Mouse (Mus musculus): Measurements from ENCODE around the gene Ddx41. TPM values are rescaled to one million over a fixed set of nuclear protein-coding genes. Genes with fewer than 3 reads are reported as not detected.

Ddx41 gene
- polyA plus RNA-seq, 1 experiment: 52.0 TPM

- Histone ChIP-seq H3K4me3 (ENCODE audit: control insufficient read depth, low read depth, low read length) (no peak overlapping the region), H3K4me1 (ENCODE audit: control insufficient read depth, insufficient read depth, low read length) (peaks cover 11% of the 10 kb centered on the region), H3K27me3 (ENCODE audit: control insufficient read depth, insufficient read depth, low read length) (no peaks in the 10 kb centered on the region), H3K27ac (ENCODE audit: control insufficient read depth, insufficient read depth, low read depth, low read length) (no peak overlapping the region), H3K36me3 (ENCODE audit: control insufficient read depth, insufficient read depth, low read length) (no peaks in the 10 kb centered on the region)
- no peak for TF ChIP-seq POLR2A (IDR thresholded peaks at IDR 0.05; ENCODE audit: control insufficient read depth, low read depth, low read length)
Measured at GRCm38 (mm10) chr13:55506697-55507096, 29.8 kb downstream of the Ddx41 start.

DNA sequence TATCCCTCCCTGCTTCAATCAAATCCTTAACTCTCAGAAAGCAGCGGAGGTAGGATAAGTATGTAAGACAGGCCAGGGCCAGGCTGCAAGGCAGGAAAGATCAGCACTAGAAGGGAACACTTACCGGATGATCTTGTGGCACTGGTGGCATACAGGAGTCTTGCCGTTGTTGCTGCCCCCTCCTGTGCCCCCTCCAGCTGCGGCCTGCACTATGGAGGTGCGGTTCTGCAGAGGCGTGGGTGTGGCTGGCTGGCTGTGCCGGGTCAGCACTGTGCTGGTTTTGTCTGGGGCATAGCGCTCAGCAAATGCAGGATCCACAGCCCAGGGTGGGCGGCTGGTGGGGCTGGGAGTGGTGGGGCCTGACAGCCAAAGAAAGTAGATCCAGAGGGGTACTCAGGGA lies 30.6 kb downstream of the Ddx41 start:
- TF ChIP-seq CTCF (IDR thresholded peaks at IDR 0.05; ENCODE audit: control insufficient read depth, insufficient read depth, insufficient replicate concordance, low read depth, low read length): no peak
- no peak for TF ChIP-seq POLR2A (IDR thresholded peaks at IDR 0.05; ENCODE audit: control insufficient read depth, low read depth, low read length)
- peaks cover 4% of the 10 kb centered on the region; the same call in 1 of the 2 replicates for H3K4me1 ChIP-seq (ENCODE audit: control insufficient read depth, insufficient read depth, low read length)
- no peaks in the 10 kb centered on the region for H3K27me3 ChIP-seq (ENCODE audit: control insufficient read depth, insufficient read depth, low read length)
- no peaks in the 10 kb centered on the region for H3K36me3 ChIP-seq (ENCODE audit: control insufficient read depth, insufficient read depth, low read length)
- H3K4me3 ChIP-seq (ENCODE audit: control insufficient read depth, low read depth, low read length): no peak overlapping the region
- H3K27ac ChIP-seq (ENCODE audit: control insufficient read depth, insufficient read depth, low read depth, low read length): no peak overlapping the region

GRCm38 (mm10) chr13:55504390-55504789 lies 32.1 kb downstream of the Ddx41 start:
- no peaks in the 10 kb centered on the region for H3K36me3 ChIP-seq (ENCODE audit: control insufficient read depth, insufficient read depth, low read length)
- TF ChIP-seq CTCF (IDR thresholded peaks at IDR 0.05; ENCODE audit: control insufficient read depth, insufficient read depth, insufficient replicate concordance, low read depth, low read length): no peak
- no peak for TF ChIP-seq POLR2A (IDR thresholded peaks at IDR 0.05; ENCODE audit: control insufficient read depth, low read depth, low read length)

GRCm38 (mm10) chr13:55502405-55502804 lies 34.1 kb downstream of the Ddx41 start:
- H3K27ac ChIP-seq (ENCODE audit: control insufficient read depth, insufficient read depth, low read depth, low read length): no peak overlapping the region

More at GRCm38 (mm10) chr13:55504390-55504789, 32.1 kb downstream of the Ddx41 start:
- Histone ChIP-seq H3K27ac (ENCODE audit: control insufficient read depth, insufficient read depth, low read depth, low read length) (no peak overlapping the region), H3K4me3 (ENCODE audit: control insufficient read depth, low read depth, low read length) (no peak overlapping the region), H3K4me1 (ENCODE audit: control insufficient read depth, insufficient read depth, low read length) (no peaks in the 10 kb centered on the region; the same call in 1 of the 2 replicates), H3K27me3 (ENCODE audit: control insufficient read depth, insufficient read depth, low read length) (no peaks in the 10 kb centered on the region)

GRCm38 (mm10) chr13:55500575-55500974 lies 35.9 kb downstream of the Ddx41 start:
- H3K36me3 ChIP-seq (ENCODE audit: control insufficient read depth, insufficient read depth, low read length): no peaks in the 10 kb centered on the region
- TF ChIP-seq CTCF (IDR thresholded peaks at IDR 0.05; ENCODE audit: control insufficient read depth, insufficient read depth, insufficient replicate concordance, low read depth, low read length) (no peak), POLR2A (IDR thresholded peaks at IDR 0.05; ENCODE audit: control insufficient read depth, low read depth, low read length) (no peak)
- no peak overlapping the region for H3K27ac ChIP-seq (ENCODE audit: control insufficient read depth, insufficient read depth, low read depth, low read length)
- peaks cover 8% of the 10 kb centered on the region for H3K4me1 ChIP-seq (ENCODE audit: control insufficient read depth, insufficient read depth, low read length)
- H3K4me3 ChIP-seq (ENCODE audit: control insufficient read depth, low read depth, low read length): no peak overlapping the region
- H3K27me3 ChIP-seq (ENCODE audit: control insufficient read depth, insufficient read depth, low read length): no peaks in the 10 kb centered on the region

More at GRCm38 (mm10) chr13:55502405-55502804, 34.1 kb downstream of the Ddx41 start:
- Histone ChIP-seq H3K4me3 (ENCODE audit: control insufficient read depth, low read depth, low read length) (no peak overlapping the region), H3K36me3 (ENCODE audit: control insufficient read depth, insufficient read depth, low read length) (no peaks in the 10 kb centered on the region), H3K27me3 (ENCODE audit: control insufficient read depth, insufficient read depth, low read length) (no peaks in the 10 kb centered on the region), H3K4me1 (ENCODE audit: control insufficient read depth, insufficient read depth, low read length) (peaks cover 5% of the 10 kb centered on the region)
- TF ChIP-seq POLR2A (IDR thresholded peaks at IDR 0.05; ENCODE audit: control insufficient read depth, low read depth, low read length) (no peak), CTCF (IDR thresholded peaks at IDR 0.05; ENCODE audit: control insufficient read depth, insufficient read depth, insufficient replicate concordance, low read depth, low read length) (no peak)

GRCm38 (mm10) chr13:55498906-55499305 lies 37.6 kb downstream of the Ddx41 start:
- Histone ChIP-seq H3K4me1 (ENCODE audit: control insufficient read depth, insufficient read depth, low read length) (peaks cover 10% of the 10 kb centered on the region), H3K4me3 (ENCODE audit: control insufficient read depth, low read depth, low read length) (no peak overlapping the region), H3K36me3 (ENCODE audit: control insufficient read depth, insufficient read depth, low read length) (no peaks in the 10 kb centered on the region), H3K27me3 (ENCODE audit: control insufficient read depth, insufficient read depth, low read length) (no peaks in the 10 kb centered on the region), H3K27ac (ENCODE audit: control insufficient read depth, insufficient read depth, low read depth, low read length) (no peak overlapping the region)
- TF ChIP-seq CTCF (IDR thresholded peaks at IDR 0.05; ENCODE audit: control insufficient read depth, insufficient read depth, insufficient replicate concordance, low read depth, low read length): no peak
- TF ChIP-seq POLR2A (IDR thresholded peaks at IDR 0.05; ENCODE audit: control insufficient read depth, low read depth, low read length): no peak

DNA sequence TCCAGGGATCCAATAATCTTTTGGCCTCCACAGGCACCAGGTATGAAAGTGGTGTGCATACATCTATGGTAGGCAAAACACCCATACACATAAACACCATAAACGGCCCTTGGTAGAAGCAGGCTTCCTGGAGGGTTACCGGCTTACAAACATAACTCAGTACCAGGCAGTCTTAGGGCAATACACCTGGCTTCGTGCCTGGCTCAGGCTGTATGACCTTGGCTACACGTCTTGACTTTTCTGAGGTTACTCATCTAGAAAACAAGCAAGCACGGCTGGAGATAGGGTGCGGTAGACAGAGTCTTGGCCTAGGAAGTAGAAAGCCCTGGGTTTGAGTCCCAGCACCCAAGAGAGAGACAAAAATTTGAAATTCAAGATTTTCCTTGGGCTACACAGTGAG lies 39.8 kb downstream of the Ddx41 start:
- no peak overlapping the region for H3K27ac ChIP-seq (ENCODE audit: control insufficient read depth, insufficient read depth, low read depth, low read length)
- H3K27me3 ChIP-seq (ENCODE audit: control insufficient read depth, insufficient read depth, low read length): no peaks in the 10 kb centered on the region
- TF ChIP-seq POLR2A (IDR thresholded peaks at IDR 0.05; ENCODE audit: control insufficient read depth, low read depth, low read length) (no peak), CTCF (IDR thresholded peaks at IDR 0.05; ENCODE audit: control insufficient read depth, insufficient read depth, insufficient replicate concordance, low read depth, low read length) (no peak)
- no peaks in the 10 kb centered on the region for H3K36me3 ChIP-seq (ENCODE audit: control insufficient read depth, insufficient read depth, low read length)
- H3K4me3 ChIP-seq (ENCODE audit: control insufficient read depth, low read depth, low read length): no peak overlapping the region
- peaks cover 16% of the 10 kb centered on the region for H3K4me1 ChIP-seq (ENCODE audit: control insufficient read depth, insufficient read depth, low read length)

GRCm38 (mm10) chr13:55495702-55496101 lies 40.8 kb downstream of the Ddx41 start:
- Histone ChIP-seq H3K4me3 (ENCODE audit: control insufficient read depth, low read depth, low read length) (no peak overlapping the region; the same call in 1 of the 2 replicates), H3K27me3 (ENCODE audit: control insufficient read depth, insufficient read depth, low read length) (no peaks in the 10 kb centered on the region), H3K4me1 (ENCODE audit: control insufficient read depth, insufficient read depth, low read length) (peaks cover 16% of the 10 kb centered on the region), H3K27ac (ENCODE audit: control insufficient read depth, insufficient read depth, low read depth, low read length) (no peak overlapping the region), H3K36me3 (ENCODE audit: control insufficient read depth, insufficient read depth, low read length) (no peaks in the 10 kb centered on the region)
- no peak for TF ChIP-seq POLR2A (IDR thresholded peaks at IDR 0.05; ENCODE audit: control insufficient read depth, low read depth, low read length)
- no peak for TF ChIP-seq CTCF (IDR thresholded peaks at IDR 0.05; ENCODE audit: control insufficient read depth, insufficient read depth, insufficient replicate concordance, low read depth, low read length)

Measured in testis, adult 2 months (tissue).